Mouse (Mus musculus) cerebellum, adult 2 months (tissue): ENCODE data around the gene Lztfl1. TPM values are rescaled to one million over a fixed set of nuclear protein-coding genes. Genes with fewer than 3 reads are reported as not detected.
"Not testable (repeated sequence)": the region's sequence is repeated elsewhere in the genome, so short reads cannot be mapped to it uniquely, and the experiment has no call there.

Source experiments
- DNase-seq, 2 experiments: peaks; one replicate each; pipeline ENCODE4 v3.0.0; 2021
- H3K27ac ChIP-seq: fragments of 200-500 bp; 2 replicates; pipeline ENCODE4 v1.5.1; 2012; ENCODE audit warnings: low read length, control low read depth, inconsistent platforms; ENCODE audit not compliant: insufficient read depth
- H3K27me3 ChIP-seq: fragments of 200-500 bp; 2 replicates; pipeline ENCODE4 v1.6.1; 2012; ENCODE audit warnings: inconsistent platforms, mild to moderate bottlenecking, low read length, moderate library complexity; ENCODE audit not compliant: control insufficient read depth, insufficient read depth
- H3K4me1 ChIP-seq: fragments of 200-500 bp; 2 replicates; pipeline ENCODE4 v1.6.1; 2011; ENCODE audit warnings: low read length; ENCODE audit not compliant: control insufficient read depth, insufficient read depth
- H3K4me3 ChIP-seq: fragments of 200-500 bp; replicated peaks from 2 replicates; pipeline ENCODE3; 2011; ENCODE audit warnings: mild to moderate bottlenecking, low read depth, low read length, control low read depth; ENCODE audit not compliant: insufficient read depth
- CTCF ChIP-seq: fragments of 200-500 bp; IDR thresholded peaks from 2 replicates; pipeline ENCODE4 v1.5.1; 2011; ENCODE audit warnings: low read depth, mild to moderate bottlenecking, control low read depth, low read length, moderate library complexity, borderline replicate concordance; ENCODE audit not compliant: insufficient read depth
- POLR2A ChIP-seq: fragments of 200-500 bp; IDR thresholded peaks from 2 replicates; pipeline ENCODE4 v1.6.1; 2011; ENCODE audit warnings: low read length, control low read depth, borderline replicate concordance; ENCODE audit not compliant: insufficient read depth
- whole genome bisulfite sequencing: fragments of 180-500 bp; shearing (Covaris S2); methylation state at CpG from one replicate; pipeline ENCODE4 v1.1.7; 2018; 5-methylcytosine and 5-hydroxymethylcytosine counted together
- polyA plus RNA-seq: library from polyadenylated mRNA; depleted of rRNA; stranded (reverse); fragments of >200 nt; gene quantifications from 2 replicates; pipeline ENCODE4 v1.2.3, GENCODE M21; 2012

Lztfl1 gene
- polyA plus RNA-seq, 1 experiment, result 22.4 TPM

DNA sequence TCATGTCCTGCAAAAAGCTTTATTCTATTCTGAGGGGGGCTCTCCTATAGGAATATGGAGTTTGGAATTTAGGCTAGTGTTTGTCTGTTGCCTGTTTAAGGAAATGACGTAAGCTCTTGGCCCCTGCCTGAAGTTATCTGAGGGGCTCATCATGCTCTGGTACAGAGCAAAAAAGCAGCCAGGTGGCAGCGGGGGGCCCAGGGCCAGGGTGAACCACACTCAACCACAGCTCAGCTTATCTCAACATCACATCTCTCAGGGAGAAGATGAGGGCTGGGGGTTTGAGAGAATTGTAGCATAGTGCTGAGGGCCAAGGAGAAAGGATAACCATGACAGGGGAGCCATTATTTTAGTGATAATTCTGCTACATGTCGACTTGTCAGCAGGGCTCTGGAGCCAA, 39.3 kb upstream of the Lztfl1 start:
- Histone ChIP-seq H3K4me3 (no peak overlapping the region), H3K27ac (no peak overlapping the region), H3K4me1 (no peaks in the 10 kb centered on the region), H3K27me3 (no peaks in the 10 kb centered on the region)
- 80% methylated on average over 3 of the region's 3 CpGs for WGBS
- TF ChIP-seq POLR2A (no peak), CTCF (no peak)
- DNase-seq, result no peak

DNA sequence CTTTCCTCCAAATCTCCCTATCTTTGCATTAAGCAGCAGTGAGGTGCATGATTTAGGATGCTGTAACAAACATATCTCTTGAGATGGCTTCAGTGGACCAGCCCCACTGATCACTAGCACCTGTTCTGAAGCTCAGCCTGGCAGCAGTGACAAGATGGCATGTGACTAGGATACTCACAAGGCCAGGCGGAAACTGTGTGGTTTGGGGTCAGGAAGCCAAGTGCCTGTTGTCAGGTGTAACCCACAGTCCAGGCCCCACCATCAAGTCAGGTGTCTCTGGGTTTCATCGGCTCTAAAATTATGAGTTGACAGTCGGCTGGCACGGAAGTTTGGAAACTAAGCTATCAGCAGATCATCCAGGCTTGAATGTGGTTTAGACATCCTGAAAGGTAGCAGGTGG, 36.8 kb upstream of the Lztfl1 start:
- 90% methylated on average over 4 of the region's 4 CpGs for WGBS
- DNase-seq, result no peak
- Histone ChIP-seq H3K27me3 (no peaks in the 10 kb centered on the region), H3K27ac (no peak overlapping the region), H3K4me3 (no peak overlapping the region), H3K4me1 (no peaks in the 10 kb centered on the region)
- TF ChIP-seq POLR2A, result no peak
- no peak for TF ChIP-seq CTCF

DNA sequence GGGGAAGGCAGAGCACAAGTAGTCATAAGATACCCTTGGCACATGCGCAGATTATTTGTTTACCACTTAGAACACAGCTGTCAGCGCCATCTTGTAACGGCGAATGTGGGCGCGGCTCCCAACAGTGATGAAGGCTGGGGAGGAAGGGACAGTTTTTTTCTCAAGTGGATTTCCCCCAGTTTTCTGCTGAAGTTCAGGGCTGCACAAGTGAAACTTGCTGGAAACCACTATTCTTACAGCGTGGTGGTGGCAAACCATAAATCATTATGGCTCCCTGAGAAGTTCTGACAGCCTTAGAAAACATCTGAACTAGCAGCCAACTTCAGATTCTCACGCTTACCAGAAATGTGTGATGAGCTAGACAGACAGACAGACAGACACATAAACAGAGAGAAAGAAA, 32.2 kb upstream of the Lztfl1 start:
- H3K27ac ChIP-seq, H3K4me3 ChIP-seq, H3K4me1 ChIP-seq, H3K27me3 ChIP-seq, DNase-seq: not testable (repeated sequence)
- WGBS, result 90% methylated on average over 8 of the region's 8 CpGs

DNA sequence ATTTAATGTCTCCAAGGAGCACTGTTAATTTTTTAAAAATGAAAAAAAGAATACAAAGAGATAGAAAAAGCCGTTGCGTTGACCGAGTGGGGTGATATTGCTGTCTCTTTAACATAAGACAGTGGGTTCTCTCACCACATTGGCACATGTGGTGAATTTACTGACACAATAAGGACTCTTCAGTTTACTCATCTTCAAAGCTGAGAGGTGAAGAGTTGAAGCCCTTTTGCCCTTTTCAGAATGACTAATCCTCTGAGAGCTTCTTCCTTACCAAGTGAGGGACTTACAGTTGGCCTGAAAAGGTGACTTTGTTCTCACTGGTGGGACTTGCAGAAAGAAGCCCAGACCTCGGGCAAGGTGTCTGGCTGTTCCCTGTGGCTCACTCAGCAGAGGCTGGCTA, 23.3 kb upstream of the Lztfl1 start:
- TF ChIP-seq CTCF (no peak), POLR2A (no peak)
- DNase-seq, result no peak
- H3K4me1 ChIP-seq, result no peaks in the 10 kb centered on the region
- no peaks in the 10 kb centered on the region for H3K27me3 ChIP-seq
- H3K27ac ChIP-seq, result no peak overlapping the region
- no peak overlapping the region for H3K4me3 ChIP-seq
- 84% methylated on average over 4 of the region's 4 CpGs for WGBS

DNA sequence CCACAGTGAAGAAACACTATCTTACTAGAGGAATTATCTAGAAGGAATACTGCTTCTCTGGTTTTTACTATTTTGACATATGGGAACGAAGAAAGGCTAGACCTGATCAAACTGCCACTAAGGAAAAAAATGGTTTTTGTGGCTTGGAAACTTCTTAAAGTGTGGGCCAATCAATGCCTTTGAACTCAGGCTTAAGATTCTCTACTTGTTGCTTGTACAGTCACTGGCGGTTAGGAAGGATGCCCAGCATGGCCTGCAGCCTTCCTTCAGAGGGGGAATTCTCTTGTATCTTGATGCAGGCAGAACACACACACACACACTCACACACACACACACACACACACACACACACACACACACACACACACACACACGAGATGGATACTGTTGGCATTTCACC, 16.6 kb upstream of the Lztfl1 start:
- Histone ChIP-seq H3K4me3 (no peak overlapping the region), H3K27me3 (no peaks in the 10 kb centered on the region; the same call in 1 of the 2 replicates), H3K27ac (no peak overlapping the region), H3K4me1 (no peaks in the 10 kb centered on the region)
- 70% methylated on average over 3 of the region's 3 CpGs for WGBS
- no peak for DNase-seq
- no peak for TF ChIP-seq POLR2A
- TF ChIP-seq CTCF, result no peak

DNA sequence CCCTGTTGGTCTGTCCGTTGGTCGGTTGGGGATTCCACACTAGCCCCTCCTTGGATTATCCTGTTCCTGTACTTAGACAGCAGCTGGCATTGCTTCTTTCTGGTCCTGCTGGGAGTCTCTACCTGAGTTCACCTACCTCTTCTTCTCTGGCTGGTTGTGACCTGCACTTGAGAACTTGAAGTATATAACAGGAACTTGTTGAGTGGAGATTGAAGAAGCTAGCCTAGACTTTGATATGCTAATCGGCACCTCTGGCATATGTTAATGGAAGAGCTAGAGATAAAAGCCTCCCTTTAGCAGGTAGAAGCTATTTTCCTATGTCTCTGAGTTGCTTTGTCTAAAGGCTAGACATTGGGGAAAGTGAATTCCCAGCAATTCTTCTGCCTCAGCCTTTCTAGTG, 13.8 kb upstream of the Lztfl1 start:
- DNase-seq, result no peak
- no peaks in the 10 kb centered on the region; the same call in 1 of the 2 replicates for H3K27me3 ChIP-seq
- H3K27ac ChIP-seq, result no peak overlapping the region
- WGBS, result 86% methylated on average over 3 of the region's 3 CpGs
- no peak overlapping the region for H3K4me3 ChIP-seq
- H3K4me1 ChIP-seq, result no peaks in the 10 kb centered on the region
- TF ChIP-seq CTCF (no peak), POLR2A (no peak)

DNA sequence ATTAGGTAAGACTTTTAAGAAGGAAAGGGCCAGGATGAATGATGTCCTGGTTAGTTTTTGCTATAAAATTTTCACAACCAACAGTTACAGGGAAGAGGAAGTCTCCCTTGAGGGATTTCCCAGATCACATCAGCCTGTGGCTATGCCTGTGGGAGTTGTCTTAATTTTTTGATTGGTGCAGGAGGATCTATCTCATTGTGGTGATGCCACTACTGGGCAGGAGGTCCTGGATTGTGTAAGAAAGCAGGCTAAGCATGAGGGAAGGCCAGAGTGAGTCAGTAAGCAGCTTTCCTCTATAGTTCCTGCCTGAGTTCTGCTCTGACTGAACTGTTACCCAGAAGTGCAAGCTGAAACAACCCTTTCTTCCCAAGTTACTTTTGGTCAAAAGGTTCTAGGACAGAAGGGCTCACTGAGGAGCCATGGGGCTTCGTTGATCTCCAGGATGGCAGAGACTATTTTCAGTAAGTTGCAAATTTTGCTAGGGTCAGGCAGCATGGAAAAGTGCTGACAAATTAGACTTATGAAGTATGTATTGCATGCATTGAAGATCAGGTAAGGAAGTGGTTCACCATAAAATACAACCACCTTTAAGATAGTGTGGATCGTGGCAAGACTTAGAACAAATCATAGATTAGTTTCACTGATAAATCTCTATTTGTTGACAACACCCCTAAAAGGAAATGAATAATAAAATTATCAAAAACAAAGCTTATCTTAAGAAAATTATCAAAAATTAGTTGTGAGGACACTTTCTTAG, 5.4 kb upstream of the Lztfl1 start:
- TF ChIP-seq CTCF (no peak), POLR2A (no peak)
- Histone ChIP-seq H3K4me3 (no peak overlapping the region), H3K27ac (no peak overlapping the region), H3K4me1 (no peaks in the 10 kb centered on the region), H3K27me3 (no peaks in the 10 kb centered on the region)
- WGBS, result 67% methylated on average over 2 of the region's 2 CpGs
- no peak for DNase-seq

DNA sequence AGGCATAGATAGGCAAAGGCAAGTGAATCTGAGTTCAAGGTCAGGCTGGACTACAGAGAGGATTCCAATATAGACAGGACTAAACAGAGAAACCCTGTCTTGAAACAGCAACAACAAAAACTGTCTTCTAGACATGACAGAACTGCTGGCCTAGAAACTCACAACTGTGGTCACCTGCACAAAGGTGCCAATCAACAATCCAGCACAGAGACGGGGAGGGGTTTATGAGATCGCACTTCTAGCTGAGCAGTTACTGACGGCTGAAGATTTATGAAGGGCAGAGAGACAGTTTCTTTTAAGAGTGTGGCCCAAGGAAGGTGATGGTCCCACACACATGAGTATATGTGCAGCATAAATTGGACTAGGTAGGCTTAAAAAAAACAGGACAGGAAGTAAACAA, 1.2 kb downstream of the Lztfl1 start:
- no peak for TF ChIP-seq CTCF
- no peak for TF ChIP-seq POLR2A
- DNase-seq, result no peak
- H3K27me3 ChIP-seq, result no peaks in the 10 kb centered on the region
- H3K4me3 ChIP-seq, result no peak overlapping the region
- H3K27ac ChIP-seq, result no peak overlapping the region
- H3K4me1 ChIP-seq, result no peaks in the 10 kb centered on the region
- WGBS, result 62% methylated on average over 3 of the region's 3 CpGs

DNA sequence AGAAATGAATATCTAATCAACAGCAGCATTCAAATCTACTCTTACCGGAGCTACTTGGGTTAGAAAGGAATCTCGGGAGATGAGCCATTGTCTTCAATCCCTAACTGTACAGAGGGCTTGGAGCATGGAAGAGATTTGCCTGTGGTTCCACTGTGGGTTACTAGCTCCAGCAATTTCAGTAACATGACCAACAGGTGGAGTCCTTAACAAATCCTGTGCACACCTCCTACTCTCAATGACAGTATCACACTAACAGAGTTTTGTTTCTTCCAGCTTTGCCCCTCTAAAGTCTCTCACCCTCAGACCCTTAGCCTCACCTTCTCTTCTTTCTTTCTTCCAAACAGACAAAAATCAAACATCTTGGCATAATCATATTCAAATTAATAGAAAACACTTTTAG, 4.4 kb downstream of the Lztfl1 start:
- H3K27me3 ChIP-seq, result no peaks in the 10 kb centered on the region
- DNase-seq, result no peak
- no peak overlapping the region for H3K27ac ChIP-seq
- H3K4me3 ChIP-seq, result no peak overlapping the region
- TF ChIP-seq CTCF, result no peak
- H3K4me1 ChIP-seq, result no peaks in the 10 kb centered on the region
- WGBS, result 81% methylated on average over 2 of the region's 2 CpGs
